Mouse (Mus musculus) embryonic fibroblast, embryonic 13.5 days (primary cell): Measurements from ENCODE around the gene Gm28048.

ENCODE experiments used
- CTCF ChIP-seq: IDR thresholded peaks from 2 replicates; pipeline ENCODE4 v1.5.1; 2011; ENCODE audit warnings: mild to moderate bottlenecking, control low read depth, low read length, moderate library complexity, borderline replicate concordance; ENCODE audit not compliant: insufficient read depth
- POLR2A ChIP-seq: IDR thresholded peaks from 2 replicates; pipeline ENCODE4 v1.6.1; 2011; ENCODE audit warnings: low read depth, mild to moderate bottlenecking, control low read depth, low read length, moderate library complexity

DNA sequence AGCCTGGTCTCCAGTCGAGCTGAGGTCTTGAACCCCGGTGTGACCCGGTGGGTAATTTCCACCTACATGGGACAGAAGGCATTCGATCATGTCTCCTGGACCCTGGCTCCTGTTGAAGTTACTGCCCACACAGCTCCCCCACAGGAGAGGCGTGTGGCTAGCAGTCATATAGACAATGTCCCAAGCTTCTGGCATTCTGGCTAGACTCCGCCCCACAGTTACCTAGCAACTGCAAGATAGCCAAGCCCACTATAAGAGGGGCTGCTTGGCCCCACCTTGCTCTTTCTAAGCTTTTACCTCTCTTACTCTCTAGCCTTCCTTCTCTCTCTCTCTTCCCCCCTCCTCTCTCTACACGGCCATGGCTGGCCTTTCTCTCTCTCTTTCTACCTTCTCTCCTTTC is 64.1 kb downstream of the Gm28048 start:
- TF ChIP-seq CTCF (no peak), POLR2A (no peak)
